Mouse (Mus musculus): ENCODE data around the gene Tox2. TPM values are rescaled to one million over a fixed set of nuclear protein-coding genes. Genes with fewer than 3 reads are reported as not detected.

Gene Tox2
- 26.3 TPM for polyA plus RNA-seq (2017; shearing (Covaris generic))

DNA sequence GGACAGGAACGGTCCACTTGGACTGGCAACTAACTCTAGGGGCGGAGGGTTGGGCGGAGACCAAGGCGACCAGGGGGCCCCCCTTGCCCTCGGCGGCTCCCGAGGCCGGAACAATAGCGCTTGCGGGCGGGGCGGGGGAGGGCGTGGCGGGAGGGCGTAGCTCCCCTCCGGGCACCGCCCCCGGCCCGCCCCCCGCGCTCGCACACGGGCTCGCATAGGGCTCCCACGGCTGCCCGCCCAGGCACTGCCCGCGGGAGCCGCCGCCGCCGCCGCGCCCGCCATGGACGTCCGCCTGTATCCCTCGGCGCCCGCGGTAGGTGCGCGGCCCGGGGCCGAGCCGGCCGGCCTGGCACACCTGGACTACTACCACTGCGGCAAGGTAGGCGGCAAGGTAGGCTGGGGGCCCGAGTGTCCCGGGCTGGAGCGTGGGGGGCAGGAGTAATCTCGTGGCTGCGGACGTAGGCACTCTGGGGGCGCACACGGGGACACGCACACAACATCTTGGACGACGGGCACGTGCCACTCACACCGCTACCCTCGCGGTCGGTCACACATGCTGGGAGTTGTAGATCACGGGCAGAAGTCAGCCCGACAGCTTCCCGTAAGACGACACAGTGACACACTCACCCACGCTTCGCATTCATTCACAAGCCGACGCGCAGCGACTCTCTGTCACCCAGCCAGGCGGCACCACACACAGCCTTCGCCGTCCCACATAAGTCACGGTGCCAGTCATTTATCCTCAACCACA, at the start of gene Tox2:
Gene Tox2 (plus strand): TSS at position 242 of the 751 bp plus-strand sequence.

Other genes with a start within 250 kb of the Tox2 start
- 0.11 TPM for gene Sgk2, start 215.8 kb upstream of the Tox2 start, polyA plus RNA-seq (2017; shearing (Covaris generic))
- 61.6 TPM for gene Ift52, start 185.8 kb upstream of the Tox2 start, polyA plus RNA-seq (2017; shearing (Covaris generic))
- gene Mybl2, start 148.4 kb upstream of the Tox2 start, polyA plus RNA-seq (2017; shearing (Covaris generic)) = 4.2 TPM
- gene Gtsf1l, start 115.3 kb upstream of the Tox2 start, polyA plus RNA-seq (2017; shearing (Covaris generic)) = not detected
- not detected for gene Jph2, start 194.9 kb downstream of the Tox2 start, polyA plus RNA-seq (2017; shearing (Covaris generic))
- 93.7 TPM for gene Oser1, start 221.6 kb downstream of the Tox2 start, polyA plus RNA-seq (2017; shearing (Covaris generic))
- not detected for gene Gdap1l1, start 235.4 kb downstream of the Tox2 start, polyA plus RNA-seq (2017; shearing (Covaris generic))

Data from CD4-positive, CD25-positive, alpha-beta regulatory T cell (primary cell).